Mouse (Mus musculus): ENCODE results near the gene Ssr4.
"Not testable (repeated sequence)": the region's sequence is repeated elsewhere in the genome, so short reads cannot be mapped to it uniquely, and the experiment has no call there.

Gene Ssr4

DNA sequence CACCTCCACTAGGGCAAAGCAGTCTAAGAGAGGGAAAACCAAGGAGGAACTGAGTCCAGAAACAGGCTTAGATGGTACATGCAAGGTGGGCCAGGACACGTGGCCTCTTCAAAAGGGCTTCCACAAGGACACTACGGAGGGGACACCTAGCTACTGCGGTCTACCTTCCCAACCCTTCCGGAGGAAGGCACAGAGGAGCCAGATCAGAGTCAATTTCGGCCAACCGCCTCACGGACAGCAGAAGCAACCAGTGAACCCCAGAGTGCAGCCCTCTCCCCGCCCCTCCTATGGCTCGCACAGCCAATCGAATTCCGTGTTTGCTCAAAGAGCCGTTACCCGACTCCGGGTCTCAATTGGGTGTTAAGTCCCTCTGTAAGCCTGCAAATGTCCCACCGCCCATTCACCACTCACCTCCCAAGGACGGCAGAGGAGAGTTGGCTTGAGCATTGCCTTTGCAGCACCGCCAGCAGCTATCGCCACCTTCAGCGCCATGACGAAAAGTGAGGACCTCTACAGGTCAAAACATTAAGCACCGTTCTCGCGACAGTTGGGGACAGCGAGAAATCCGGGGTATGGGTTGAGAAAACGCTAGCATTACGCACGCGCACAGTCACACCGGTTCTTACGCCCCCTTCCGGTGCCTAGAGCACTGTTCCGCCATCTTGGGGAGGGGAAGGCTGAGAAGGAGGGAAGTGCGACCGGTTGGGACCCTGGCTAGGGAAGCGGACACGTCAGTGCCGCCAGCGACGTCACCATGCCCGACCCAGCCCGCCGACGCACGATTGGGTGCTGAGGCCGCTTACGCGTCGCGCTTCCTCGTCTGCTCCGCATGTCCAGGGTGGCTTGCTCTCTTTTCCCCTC, at the start of gene Ssr4, which contains the start of gene Idh3g:
Ssr4 (plus strand) TSS at position 665 of the 861 bp plus-strand sequence.
Idh3g (minus strand) TSS at position 534 of the 861 bp plus-strand sequence.
- ChIA-PET POLR2A (interaction anchor here (0.6 to 9.3 kb wide), 42 partner anchors 9 to 595 kb away, joined by 3 to 100 read pairs (median 4); partner anchors contain the start of genes Bcap31 (in 3 of the 4), Abcd1 (in 2 of the 4), Renbp (in 2 of the 4) and Srpk3 (in 2 of the 4)), CTCF (interaction anchor here in 1 of 4 experiments (0.6 to 3.9 kb wide), 4 partner anchors 9 to 463 kb away, joined by 3 to 22 read pairs (median 4); partner anchors contain the start of gene Flna)

DNA sequence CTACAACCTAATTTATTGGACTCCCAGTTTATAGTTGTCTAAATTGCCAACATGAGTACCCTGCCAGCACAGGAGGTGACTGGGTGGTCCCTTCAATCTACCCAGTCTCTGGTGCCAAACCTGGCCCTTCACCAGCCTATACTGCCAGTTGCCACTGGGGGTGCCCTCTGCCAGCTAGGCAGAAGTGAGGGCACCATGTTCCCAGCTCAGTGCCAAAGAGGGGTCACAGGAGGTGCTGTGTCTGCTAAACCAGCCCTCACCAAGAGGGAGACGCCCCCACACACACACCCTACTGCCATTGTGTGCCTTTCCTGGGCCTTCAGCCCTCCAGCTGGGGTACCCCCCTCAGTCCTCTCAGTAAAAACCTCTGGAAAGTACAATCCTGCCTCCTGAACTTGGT, 48.7 kb upstream of the Ssr4 start:
- CTCF ChIA-PET: interaction anchor here in 2 of 4 experiments (0.7 to 1.4 kb wide), 4 partner anchors 11 to 22 kb away, joined by 3 to 5 read pairs (median 4); partner anchors contain the start of genes Abcd1 (in 1 of the 2) and Bcap31 (in 1 of the 2)
- POLR2A ChIA-PET: interaction anchor here in 3 of 4 experiments (0.6 to 4.3 kb wide), 27 partner anchors 8 to 235 kb away, joined by 3 to 28 read pairs (median 5); partner anchors contain the start of genes Abcd1 (in 2 of the 3), Bcap31 (in 2 of the 3), Idh3g (in 1 of the 3) and Renbp (in 1 of the 3)

GRCm38 (mm10) chrX:73739151-73739550, 47.7 kb upstream of the Ssr4 start:
- ChIA-PET CTCF (interaction anchor here in 1 of 4 experiments (1.4 kb wide), 1 partner anchor 23 kb away, joined by 3 read pairs; the partner anchor contains the start of genes Abcd1 and Bcap31), POLR2A (interaction anchor here (0.6 to 4.3 kb wide), 9 partner anchors 22 to 67 kb away, joined by 3 to 22 read pairs (median 5); partner anchors contain the start of genes Abcd1 (in 2 of the 4), Bcap31 (in 1 of the 4), Idh3g (in 1 of the 4) and Ssr4 (in 1 of the 4))

GRCm38 (mm10) chrX:73739841-73740240, 47.0 kb upstream of the Ssr4 start:
- POLR2A ChIA-PET: interaction anchor here in 2 of 4 experiments (0.6 to 4.3 kb wide), 3 partner anchors 24 to 46 kb away, joined by 4 to 22 read pairs (median 11); partner anchors contain the start of genes Abcd1 (in 1 of the 2), Bcap31 (in 1 of the 2), Idh3g (in 1 of the 2) and Ssr4 (in 1 of the 2)
- CTCF ChIA-PET: not testable (repeated sequence)

DNA sequence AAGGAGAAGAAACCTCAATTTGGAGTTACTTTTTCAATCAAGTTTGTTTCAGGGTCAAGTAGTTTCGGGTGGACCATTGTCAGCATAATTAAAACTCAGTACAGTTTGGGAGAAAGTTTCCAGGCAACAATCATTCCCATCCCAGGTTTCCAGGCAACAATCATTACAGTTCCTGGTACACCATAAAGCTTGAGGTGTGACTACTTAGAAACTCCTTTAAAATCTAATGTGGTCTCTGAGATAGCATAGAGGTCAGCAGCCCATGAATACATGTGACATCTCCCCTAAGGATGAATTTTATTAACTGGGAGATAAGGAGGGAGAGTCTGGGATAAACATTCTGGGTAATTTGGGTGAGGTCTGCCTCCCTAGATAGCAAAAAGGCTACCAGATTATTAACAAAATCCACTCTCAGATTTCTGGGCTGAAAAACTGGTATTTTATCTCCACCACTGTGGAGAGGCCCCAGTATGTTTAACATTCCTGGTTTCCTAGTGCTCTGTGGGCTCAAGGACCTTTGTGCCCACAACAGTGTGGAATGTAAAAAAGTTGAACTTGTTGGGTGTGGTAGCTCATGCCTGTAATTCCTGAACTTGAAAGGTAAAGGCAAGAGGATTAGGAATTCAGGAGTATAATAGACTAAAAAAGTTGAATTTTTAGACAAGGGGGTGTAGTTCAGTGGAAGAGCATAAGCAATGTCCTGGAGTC, 41.9 kb upstream of the Ssr4 start:
- POLR2A ChIA-PET: interaction anchor here in 2 of 4 experiments (0.7 to 3.5 kb wide), 14 partner anchors 8 to 195 kb away, joined by 3 to 28 read pairs (median 4); partner anchors contain the start of genes Abcd1 (in 2 of the 2), Bcap31 (in 2 of the 2) and Renbp (in 1 of the 2)
- CTCF ChIA-PET: interaction anchor here in 1 of 4 experiments (0.6 kb wide), 1 partner anchor 60 kb away, joined by 3 read pairs; no protein-coding TSS in a partner anchor

- POLR2A ChIA-PET: interaction anchor here in 3 of 4 experiments (0.6 to 1.6 kb wide), 9 partner anchors 11 to 77 kb away, joined by 3 to 13 read pairs (median 3); partner anchors contain the start of genes Abcd1 (in 1 of the 3) and Bcap31 (in 1 of the 3)
- CTCF ChIA-PET: interaction anchor here in 3 of 4 experiments (0.6 to 1.4 kb wide), 7 partner anchors 10 to 77 kb away, joined by 3 to 5 read pairs (median 3); no protein-coding TSS in a partner anchor
These were observed 37.9 kb upstream of the Ssr4 start for GRCm38 (mm10) chrX:73748977-73749376.

GRCm38 (mm10) chrX:73756334-73757140, 30.3 kb upstream of the Ssr4 start, which contains the start of gene Plxnb3:
Plxnb3 (plus strand) TSS chrX:73757090.
- CTCF ChIA-PET: interaction anchor here in 1 of 4 experiments (1.3 kb wide), 1 partner anchor 19 kb away, joined by 5 read pairs; no protein-coding TSS in a partner anchor
- POLR2A ChIA-PET: interaction anchor here in 3 of 4 experiments (0.5 to 1.6 kb wide), 6 partner anchors 9 to 252 kb away, joined by 3 to 7 read pairs (median 3); no protein-coding TSS in a partner anchor

- ChIA-PET CTCF (interaction anchor here in 1 of 4 experiments (0.8 kb wide), 1 partner anchor 9 kb away, joined by 3 read pairs; no protein-coding TSS in a partner anchor), POLR2A (interaction anchor here in 2 of 4 experiments (1.0 to 1.6 kb wide), 7 partner anchors 13 to 43 kb away, joined by 3 to 5 read pairs (median 4); partner anchors contain the start of genes Abcd1 (in 2 of the 2), Bcap31 (in 2 of the 2), Idh3g (in 1 of the 2) and Srpk3 (in 1 of the 2))
These were observed 28.1 kb upstream of the Ssr4 start for GRCm38 (mm10) chrX:73758611-73759290.

DNA sequence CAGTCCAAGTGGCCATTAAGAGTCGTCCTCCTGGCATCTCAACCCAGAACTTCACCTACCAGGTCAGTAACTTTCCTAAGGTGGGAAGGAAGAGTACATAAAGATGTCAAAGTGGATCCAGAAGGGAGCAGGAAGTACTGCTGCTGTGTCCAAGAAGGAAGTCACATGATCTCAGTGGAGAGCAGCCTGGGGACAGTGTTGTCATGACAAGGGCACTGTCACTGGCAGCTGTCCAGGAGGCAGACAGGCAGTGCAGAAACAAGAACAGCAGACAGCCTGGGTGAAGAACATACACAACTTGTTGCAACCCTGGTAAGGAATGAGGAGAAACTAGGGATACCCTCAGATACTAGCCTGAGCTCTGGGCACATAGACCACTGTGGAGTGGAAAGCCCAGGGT, 21.5 kb upstream of the Ssr4 start:
- ChIA-PET POLR2A (interaction anchor here in 1 of 4 experiments (0.6 to 1.6 kb wide), 2 partner anchors 21 to 757 kb away, joined by 3 read pairs; partner anchors contain the start of genes Idh3g and Ssr4), CTCF (interaction anchor here in 1 of 4 experiments (1.2 kb wide), 1 partner anchor 10 kb away, joined by 3 read pairs; no protein-coding TSS in a partner anchor)

DNA sequence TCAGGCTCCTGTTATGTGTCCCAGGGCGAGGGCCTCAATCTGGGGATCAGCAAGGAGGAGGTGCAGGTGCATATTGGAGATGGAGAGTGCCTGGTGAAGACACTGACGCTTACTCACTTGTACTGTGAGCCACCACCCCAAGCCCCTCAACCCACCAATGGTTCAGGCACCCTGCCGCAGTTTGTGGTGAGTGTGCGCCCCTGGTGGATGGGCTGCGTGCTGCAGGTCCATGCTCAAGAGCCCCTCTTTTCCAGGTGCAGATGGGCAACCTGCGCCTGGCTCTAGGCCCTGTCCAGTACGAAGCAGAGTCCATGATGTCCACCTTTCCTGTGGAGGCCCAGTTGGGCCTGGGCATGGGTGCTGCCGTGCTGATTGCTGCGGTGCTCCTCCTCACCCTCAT, 19.6 kb upstream of the Ssr4 start:
- ChIA-PET POLR2A (interaction anchor here in 2 of 4 experiments (0.6 to 1.6 kb wide), 3 partner anchors 19 to 388 kb away, joined by 3 to 5 read pairs (median 3); partner anchors contain the start of genes Idh3g (in 1 of the 2) and Ssr4 (in 1 of the 2)), CTCF (no interaction called here)

DNA sequence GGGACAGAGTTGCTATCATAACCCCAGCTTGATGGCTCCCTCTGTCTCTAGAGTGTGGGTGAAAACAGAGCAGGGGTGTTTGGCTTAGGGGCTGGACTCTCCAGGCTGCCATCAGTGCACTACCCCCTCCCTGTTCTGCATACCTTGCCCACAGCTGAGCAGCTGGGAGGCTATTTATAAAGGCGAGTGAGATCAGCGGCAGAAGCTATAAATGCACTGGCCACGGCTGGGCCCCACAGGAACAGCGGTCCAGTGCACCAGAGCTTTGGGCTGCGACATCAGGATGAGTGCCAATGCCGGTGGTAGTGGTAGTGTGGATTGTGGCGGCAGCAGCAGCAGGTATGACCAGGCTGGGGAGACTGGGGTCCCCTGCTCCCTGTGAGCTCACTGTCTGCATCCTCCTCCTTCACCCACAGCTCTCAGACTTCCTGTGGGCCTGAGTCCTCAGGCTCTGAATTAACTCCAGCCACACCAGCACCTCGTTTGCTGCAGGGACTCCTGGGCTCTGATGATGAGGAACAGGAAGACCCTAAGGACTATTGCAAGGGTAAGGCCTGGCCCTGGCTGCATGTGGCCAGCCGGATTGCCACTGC, 12.6 kb upstream of the Ssr4 start, which contains the start of gene Srpk3:
Srpk3 (plus strand) TSS at position 238 of the 593 bp plus-strand sequence.
- POLR2A ChIA-PET: interaction anchor here (0.5 to 5.6 kb wide), 30 partner anchors 9 to 496 kb away, joined by 3 to 56 read pairs (median 4); partner anchors contain the start of genes Bcap31 (in 3 of the 4), Abcd1 (in 2 of the 4), Idh3g (in 2 of the 4) and Ssr4 (in 2 of the 4)

DNA sequence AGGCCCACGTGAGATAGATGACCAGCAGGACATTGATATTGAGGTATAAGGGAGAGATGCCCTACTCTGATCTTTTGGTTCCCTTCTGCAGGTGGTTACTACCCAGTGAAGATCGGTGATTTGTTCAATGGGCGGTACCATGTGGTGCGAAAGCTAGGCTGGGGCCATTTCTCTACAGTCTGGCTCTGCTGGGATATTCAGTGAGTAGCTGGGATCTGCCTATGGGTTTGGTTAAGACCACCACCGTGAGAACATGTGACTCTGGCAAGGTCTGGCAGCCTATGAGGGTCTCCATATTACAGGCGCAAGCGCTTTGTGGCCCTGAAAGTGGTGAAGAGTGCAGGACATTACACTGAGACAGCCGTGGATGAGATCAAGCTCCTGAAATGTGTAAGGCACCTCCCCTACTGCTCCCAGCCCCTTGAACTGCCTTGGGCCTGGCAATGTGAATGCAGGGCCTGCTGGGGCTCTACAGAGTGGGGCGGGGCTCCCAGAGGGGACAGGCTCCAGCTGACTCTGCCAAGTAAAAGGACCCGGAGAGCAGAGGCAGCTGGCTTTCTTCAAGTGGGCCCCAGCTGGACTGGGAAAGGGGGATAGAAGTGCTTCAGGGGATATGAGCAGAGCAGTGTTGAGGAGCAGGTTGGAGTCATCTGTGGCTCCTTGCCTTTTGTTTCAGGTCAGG, 11.9 kb upstream of the Ssr4 start:
- ChIA-PET POLR2A (interaction anchor here (0.6 to 5.6 kb wide), 30 partner anchors 8 to 495 kb away, joined by 3 to 56 read pairs (median 4); partner anchors contain the start of genes Bcap31 (in 3 of the 4), Abcd1 (in 2 of the 4), Idh3g (in 2 of the 4) and Ssr4 (in 2 of the 4)), CTCF (interaction anchor here in 1 of 4 experiments (1.2 kb wide), 1 partner anchor 156 kb away, joined by 3 read pairs; the partner anchor contains the start of gene Renbp)

More for the DNA sequence above, 12.6 kb upstream of the Ssr4 start, which contains the start of gene Srpk3:
- CTCF ChIA-PET: no interaction called here

DNA sequence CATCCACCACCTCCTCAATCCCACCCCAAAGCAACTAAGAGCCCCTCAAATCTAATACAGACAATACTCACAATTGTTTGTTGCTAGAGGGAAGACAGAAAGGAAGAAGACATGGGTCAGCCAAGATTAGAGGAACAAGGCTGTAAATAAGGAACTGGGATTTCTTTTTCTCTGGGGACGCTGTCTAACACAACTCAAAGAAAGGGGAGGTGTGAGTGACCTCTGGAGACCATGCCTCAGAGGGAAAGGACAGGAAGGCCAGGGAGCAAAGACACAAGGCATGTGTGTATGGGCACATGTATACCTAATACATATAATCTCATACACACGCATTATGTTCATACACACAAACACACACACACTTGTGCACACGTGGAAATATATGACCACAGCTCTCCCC, 4.6 kb upstream of the Ssr4 start:
- CTCF ChIA-PET: no interaction called here

GRCm38 (mm10) chrX:73785666-73786065, 1.2 kb upstream of the Ssr4 start:
- ChIA-PET POLR2A (interaction anchor here (0.6 to 9.3 kb wide), 33 partner anchors 10 to 587 kb away, joined by 3 to 100 read pairs (median 6); partner anchors contain the start of genes Renbp (in 2 of the 4), Srpk3 (in 2 of the 4), Abcd1 (in 1 of the 4) and Arhgap4 (in 1 of the 4)), CTCF (interaction anchor here in 2 of 4 experiments (0.7 to 3.9 kb wide), 4 partner anchors 10 to 153 kb away, joined by 3 to 22 read pairs (median 4); no protein-coding TSS in a partner anchor)

More for the DNA sequence above, 4.6 kb upstream of the Ssr4 start:
- POLR2A ChIA-PET: interaction anchor here in 2 of 4 experiments (0.9 to 9.3 kb wide), 8 partner anchors 10 to 522 kb away, joined by 3 to 100 read pairs (median 3); partner anchors contain the start of gene Gdi1 (in 1 of the 2)

Measured in embryonic stem cell, embryonic (primary cell).